Mouse (Mus musculus) neural tube, embryonic 15.5 days (tissue): Measurements from ENCODE around the gene Tfdp2. TPM values are rescaled to one million over a fixed set of nuclear protein-coding genes. Genes with fewer than 3 reads are reported as not detected.

ENCODE experiments used
- ATAC-seq: fragments of 200-750 bp; cut with Nextera tagmentation; 2 replicates; pipeline ENCODE4 v1.8.0; 2017; ENCODE audit warnings: mild to moderate bottlenecking, moderate TSS enrichment, moderate library complexity; ENCODE audit not compliant: low FRiP score
- H3K27ac ChIP-seq: fragments of 300-500 bp; sonication (generic); replicated peaks from 2 replicates; pipeline ENCODE4 v1.5.1; 2015; ENCODE audit warnings: mild to moderate bottlenecking, inconsistent platforms
- H3K27me3 ChIP-seq: fragments of 300-500 bp; sonication (generic); replicated peaks from 2 replicates; pipeline ENCODE4 v1.6.1; 2015; ENCODE audit warnings: inconsistent platforms
- H3K36me3 ChIP-seq: fragments of 300-500 bp; sonication (generic); 2 replicates; pipeline ENCODE4 v1.6.1; 2015; ENCODE audit warnings: inconsistent platforms
- H3K4me1 ChIP-seq: fragments of 300-500 bp; sonication (generic); 2 replicates; pipeline ENCODE4 v1.6.1; 2015; ENCODE audit warnings: inconsistent platforms
- H3K4me2 ChIP-seq: fragments of 300-500 bp; sonication (generic); 2 replicates; pipeline ENCODE4 v1.6.1; 2015; ENCODE audit warnings: inconsistent platforms, mild to moderate bottlenecking, moderate library complexity
- H3K4me3 ChIP-seq: fragments of 300-500 bp; sonication (generic); replicated peaks from 2 replicates; pipeline ENCODE4 v1.5.1; 2015; ENCODE audit warnings: mild to moderate bottlenecking, inconsistent platforms
- H3K9ac ChIP-seq: fragments of 300-500 bp; sonication (generic); replicated peaks from 2 replicates; pipeline ENCODE4 v1.6.1; 2015; ENCODE audit warnings: mild to moderate bottlenecking, inconsistent platforms
- H3K9me3 ChIP-seq: fragments of 300-500 bp; sonication (generic); replicated peaks from 2 replicates; pipeline ENCODE4 v1.6.1; 2016; ENCODE audit warnings: inconsistent platforms
- WGBS: fragments of 180-500 bp; shearing (Covaris S2); methylation state at CpG from one replicate; pipeline ENCODE4 v1.1.7; 2015; ENCODE audit warnings: mixed read lengths; 5-methylcytosine and 5-hydroxymethylcytosine counted together
- polyA plus RNA-seq: library from polyadenylated mRNA; unstranded; fragments of >200 nt; fragmentation: Nextera tagmentation; extraction: Ambion mirVana; gene quantifications from 2 replicates; pipeline ENCODE4 v1.2.1, GENCODE M21; 2015

Gene Tfdp2
- polyA plus RNA-seq, 1 experiment from 2014 or later, result 16.2 TPM

- no peak overlapping the region for H3K4me2 ChIP-seq
- no peak overlapping the region for H3K9ac ChIP-seq
- H3K4me3 ChIP-seq, result no peak overlapping the region
- H3K9me3 ChIP-seq, result no peaks in the 10 kb centered on the region
- H3K4me1 ChIP-seq, result no peaks in the 10 kb centered on the region
- WGBS, result 49% methylated on average over 2 of the region's 2 CpGs
- ATAC-seq, result no peak
- H3K36me3 ChIP-seq, result no peaks in the 10 kb centered on the region
- H3K27me3 ChIP-seq, result no peaks in the 10 kb centered on the region
- H3K27ac ChIP-seq, result no peak overlapping the region
These were observed 34.2 kb downstream of the Tfdp2 start for GRCm38 (mm10) chr9:96230271-96230670.

- H3K27me3 ChIP-seq, result no peaks in the 10 kb centered on the region
- no peak overlapping the region for H3K4me3 ChIP-seq
- H3K27ac ChIP-seq, result no peak overlapping the region
- WGBS, result 11% methylated on average over 2 of the region's 2 CpGs
- H3K36me3 ChIP-seq, result no peaks in the 10 kb centered on the region
- no peak overlapping the region for H3K9ac ChIP-seq
- no peaks in the 10 kb centered on the region for H3K4me1 ChIP-seq
- H3K4me2 ChIP-seq, result no peak overlapping the region
- H3K9me3 ChIP-seq, result no peaks in the 10 kb centered on the region
- ATAC-seq, result no peak
These were observed 39.4 kb downstream of the Tfdp2 start for GRCm38 (mm10) chr9:96235477-96235876.

- H3K4me2 ChIP-seq, result no peak overlapping the region
- H3K9ac ChIP-seq, result no peak overlapping the region
- 93% methylated on average over 1 of the region's 1 CpGs for WGBS
- no peak overlapping the region for H3K4me3 ChIP-seq
- H3K9me3 ChIP-seq, result no peaks in the 10 kb centered on the region
- ATAC-seq, result no peak
- H3K36me3 ChIP-seq, result no peaks in the 10 kb centered on the region
- H3K27me3 ChIP-seq, result no peaks in the 10 kb centered on the region
- H3K27ac ChIP-seq, result no peak overlapping the region
- no peaks in the 10 kb centered on the region for H3K4me1 ChIP-seq
These were observed 41.3 kb downstream of the Tfdp2 start for GRCm38 (mm10) chr9:96237391-96237790.

- Histone ChIP-seq H3K36me3 (no peaks in the 10 kb centered on the region), H3K9ac (no peak overlapping the region), H3K4me1 (no peaks in the 10 kb centered on the region), H3K4me2 (no peak overlapping the region), H3K27me3 (no peaks in the 10 kb centered on the region), H3K27ac (no peak overlapping the region), H3K9me3 (no peaks in the 10 kb centered on the region), H3K4me3 (no peak overlapping the region)
- ATAC-seq, result no peak
- WGBS, result 69% methylated on average over 1 of the region's 1 CpGs
These were observed 42.2 kb downstream of the Tfdp2 start for GRCm38 (mm10) chr9:96238286-96238685.

- Histone ChIP-seq H3K36me3 (no peaks in the 10 kb centered on the region), H3K9me3 (no peaks in the 10 kb centered on the region), H3K4me1 (no peaks in the 10 kb centered on the region), H3K9ac (no peak overlapping the region), H3K27me3 (no peaks in the 10 kb centered on the region), H3K4me2 (no peak overlapping the region), H3K4me3 (no peak overlapping the region), H3K27ac (no peak overlapping the region)
- 90% methylated on average over 10 of the region's 10 CpGs for WGBS
- no peak for ATAC-seq
These were observed 45.3 kb downstream of the Tfdp2 start for GRCm38 (mm10) chr9:96241134-96242097.

- ATAC-seq, result no peak
- no peaks in the 10 kb centered on the region for H3K27me3 ChIP-seq
- no peak overlapping the region for H3K4me2 ChIP-seq
- no peak overlapping the region for H3K9ac ChIP-seq
- no peaks in the 10 kb centered on the region for H3K9me3 ChIP-seq
- WGBS, result 87% methylated on average over 6 of the region's 6 CpGs
- H3K36me3 ChIP-seq, result no peaks in the 10 kb centered on the region
- no peaks in the 10 kb centered on the region for H3K4me1 ChIP-seq
- no peak overlapping the region for H3K27ac ChIP-seq
- no peak overlapping the region for H3K4me3 ChIP-seq
These were observed 47.8 kb downstream of the Tfdp2 start for GRCm38 (mm10) chr9:96243915-96244314.

GRCm38 (mm10) chr9:96254812-96255211 is 58.7 kb downstream of the Tfdp2 start:
- Histone ChIP-seq H3K27ac (no peak overlapping the region), H3K36me3 (no peaks in the 10 kb centered on the region), H3K9ac (no peak overlapping the region), H3K9me3 (no peaks in the 10 kb centered on the region), H3K4me3 (no peak overlapping the region), H3K4me2 (no peak overlapping the region), H3K27me3 (no peaks in the 10 kb centered on the region), H3K4me1 (peaks cover 3% of the 10 kb centered on the region; the same call in 1 of the 2 replicates)
- ATAC-seq, result no peak
- WGBS, result 94% methylated on average over 2 of the region's 2 CpGs

- no peak for ATAC-seq
- Histone ChIP-seq H3K36me3 (no peaks in the 10 kb centered on the region), H3K27me3 (no peaks in the 10 kb centered on the region), H3K4me3 (no peak overlapping the region), H3K4me1 (peaks cover 3% of the 10 kb centered on the region; the same call in 1 of the 2 replicates), H3K9me3 (no peaks in the 10 kb centered on the region), H3K9ac (no peak overlapping the region), H3K27ac (no peak overlapping the region), H3K4me2 (peak overlapping the region; percentile 61)
- 12% methylated on average over 6 of the region's 6 CpGs for WGBS
These were observed 62.4 kb downstream of the Tfdp2 start for GRCm38 (mm10) chr9:96258478-96258877.

- Histone ChIP-seq H3K27ac (no peak overlapping the region), H3K36me3 (no peaks in the 10 kb centered on the region), H3K27me3 (no peaks in the 10 kb centered on the region), H3K4me3 (peak overlapping the region; percentile 50), H3K9ac (0 out of 2 replicates have a peak overlapping the region, but pooled peaks have one; percentile 38), H3K4me2 (peak overlapping the region; percentile 61), H3K9me3 (no peaks in the 10 kb centered on the region), H3K4me1 (peaks cover 3% of the 10 kb centered on the region; the same call in 1 of the 2 replicates)
- 0% methylated on average over 5 of the region's 5 CpGs for WGBS
- peak; percentile 80 for ATAC-seq
These were observed 63.0 kb downstream of the Tfdp2 start for GRCm38 (mm10) chr9:96259017-96259512.

GRCm38 (mm10) chr9:96259753-96260520 is 63.9 kb downstream of the Tfdp2 start:
- H3K36me3 ChIP-seq, result no peaks in the 10 kb centered on the region
- ATAC-seq, result peak; percentile 77

GRCm38 (mm10) chr9:96261101-96261500 is 65.0 kb downstream of the Tfdp2 start:
- no peak overlapping the region for H3K27ac ChIP-seq
- H3K9me3 ChIP-seq, result no peaks in the 10 kb centered on the region
- no peaks in the 10 kb centered on the region for H3K36me3 ChIP-seq
- no peak overlapping the region for H3K4me2 ChIP-seq
- no peak overlapping the region for H3K9ac ChIP-seq
- H3K4me3 ChIP-seq, result no peak overlapping the region
- peaks cover 3% of the 10 kb centered on the region; the same call in 1 of the 2 replicates for H3K4me1 ChIP-seq
- no peak for ATAC-seq
- H3K27me3 ChIP-seq, result no peaks in the 10 kb centered on the region
- WGBS, result 63% methylated on average over 4 of the region's 4 CpGs

More at GRCm38 (mm10) chr9:96259753-96260520, 63.9 kb downstream of the Tfdp2 start:
- Histone ChIP-seq H3K27me3 (no peaks in the 10 kb centered on the region), H3K9ac (peak overlapping the region; percentile 46), H3K4me2 (peak overlapping the region; percentile 66), H3K27ac (peak overlapping the region; percentile 58), H3K4me1 (peaks cover 3% of the 10 kb centered on the region; the same call in 1 of the 2 replicates), H3K9me3 (no peaks in the 10 kb centered on the region), H3K4me3 (peak overlapping the region; percentile 48)
- 2% methylated on average over 10 of the region's 10 CpGs for WGBS
